Mouse (Mus musculus) liver, embryonic 14.5 days (tissue): Measurements from ENCODE around the gene Umodl1. TPM values are rescaled to one million over a fixed set of nuclear protein-coding genes. Genes with fewer than 3 reads are reported as not detected.

Experiments used
- ATAC-seq: fragments of 200-750 bp; cut with Nextera tagmentation; 2 replicates; pipeline ENCODE4 v1.8.0; 2017; ENCODE audit warnings: moderate number of reproducible peaks, mild to moderate bottlenecking, moderate library complexity; ENCODE audit not compliant: insufficient read depth
- DNase-seq, 3 experiments: peaks; one replicate each; pipeline ENCODE4 v3.0.0-alpha.2; 2012 to 2013; ENCODE audit warnings: low read depth in 3 of 3, low spot score in 3 of 3
- H3K27ac ChIP-seq: fragments of 300-500 bp; sonication (generic); 2 replicates; pipeline ENCODE4 v1.5.1; 2014; ENCODE audit warnings: moderate library complexity, mild to moderate bottlenecking, control low read depth, inconsistent platforms
- H3K27me3 ChIP-seq: fragments of 300-500 bp; sonication (generic); 2 replicates; pipeline ENCODE4 v1.6.1; 2014; ENCODE audit warnings: mild to moderate bottlenecking, low read length, moderate library complexity; ENCODE audit not compliant: control insufficient read depth, insufficient read depth
- H3K36me3 ChIP-seq: fragments of 300-500 bp; sonication (generic); replicated peaks from 2 replicates; pipeline ENCODE4 v1.6.1; 2014; ENCODE audit warnings: low read depth; ENCODE audit not compliant: control insufficient read depth, insufficient read depth
- H3K4me1 ChIP-seq, 2 experiments: fragments of 200-500 bp in 1 of 2; fragments of 300-500 bp in 1 of 2; sonication (generic) in 1 of 2; replicated peaks; 2 replicates each; pipeline ENCODE4 v1.6.1; 2012 to 2014; ENCODE audit warnings: antibody characterized with exemption in 1 of 2, inconsistent platforms in 1 of 2, low read length in 1 of 2; ENCODE audit not compliant: control insufficient read depth in 2 of 2, insufficient read depth in 2 of 2
- H3K4me2 ChIP-seq: fragments of 300-500 bp; sonication (generic); 2 replicates; pipeline ENCODE4 v1.6.1; 2014; ENCODE audit warnings: low read depth, mild to moderate bottlenecking, control low read depth, moderate library complexity
- H3K4me3 ChIP-seq, 2 experiments: fragments of 200-500 bp in 1 of 2; fragments of 300-500 bp in 1 of 2; sonication (generic) in 1 of 2; 2 replicates each; pipeline ENCODE4 v1.5.1; 2012 to 2014; ENCODE audit warnings: low read depth in 2 of 2, low read length in 2 of 2, mild to moderate bottlenecking in 2 of 2, control low read depth in 1 of 2, inconsistent platforms in 1 of 2, moderate library complexity in 1 of 2; ENCODE audit not compliant: insufficient read depth in 1 of 2
- H3K9ac ChIP-seq: fragments of 300-500 bp; sonication (generic); replicated peaks from 2 replicates; pipeline ENCODE4 v1.6.1; 2014; ENCODE audit warnings: mild to moderate bottlenecking, control low read depth, moderate library complexity
- H3K9me3 ChIP-seq: fragments of 300-500 bp; sonication (generic); 2 replicates; pipeline ENCODE4 v1.6.1; 2016; ENCODE audit warnings: low read length, mixed read lengths; ENCODE audit not compliant: control insufficient read depth
- CTCF ChIP-seq: IDR thresholded peaks from 2 replicates; pipeline ENCODE4 v1.5.1; 2016; ENCODE audit warnings: antibody characterized with exemption, low read depth, control low read depth
- EP300 ChIP-seq: IDR thresholded peaks from 2 replicates; pipeline ENCODE4 v1.6.1; 2016; ENCODE audit warnings: antibody characterized with exemption, low read depth
- WGBS: fragments of 180-500 bp; shearing (Covaris S2); extraction: QIAGEN DNeasy Blood & Tissue Kit; methylation state at CpG from one replicate; pipeline ENCODE4 v1.1.7; 2014; ENCODE audit not compliant: insufficient replicate concordance; 5-methylcytosine and 5-hydroxymethylcytosine counted together
- polyA plus RNA-seq, 2 experiments: library from polyadenylated mRNA; depleted of rRNA in 1 of 2; stranded (reverse) in 1 of 2; unstranded in 1 of 2; fragments of >200 nt; fragmentation: Nextera tagmentation in 1 of 2; extraction: Ambion mirVana in 1 of 2; gene quantifications; 2 replicates each; pipeline versions ENCODE4 v1.2.1 to v1.2.3; 2012 to 2014

The Umodl1 gene
- polyA plus RNA-seq, 2 experiments = 0.01 to 0.20 TPM

DNA sequence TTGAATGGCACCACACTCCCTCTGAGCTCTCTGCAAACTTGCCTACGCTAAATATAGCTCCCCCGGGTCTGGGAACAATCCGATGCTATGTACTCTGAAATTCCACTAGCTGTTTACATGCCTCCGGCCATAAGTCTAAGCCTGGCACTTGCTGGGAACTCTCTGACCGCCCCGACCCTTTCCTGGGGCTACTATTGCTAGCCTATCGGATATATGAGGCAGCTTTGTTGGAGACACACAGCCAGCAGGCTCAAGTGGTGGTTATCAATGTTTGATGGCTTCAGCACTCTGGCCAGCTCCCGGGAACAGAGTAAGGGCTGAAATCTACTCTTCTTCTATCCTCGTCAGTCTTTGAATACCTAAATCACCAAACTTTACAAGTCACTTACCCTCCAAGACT, 15.9 kb upstream of the Umodl1 start:
- H3K4me1 ChIP-seq = no peaks in the 10 kb centered on the region
- no peak overlapping the region for H3K27ac ChIP-seq
- H3K4me3 ChIP-seq = no peak overlapping the region
- no peaks in the 10 kb centered on the region for H3K27me3 ChIP-seq
- ATAC-seq (no peak), DNase-seq (peak in 1 of 3 experiments; percentile 9)
- no peak for TF ChIP-seq CTCF
- TF ChIP-seq EP300 = no peak
- no peaks in the 10 kb centered on the region for H3K36me3 ChIP-seq
- no peak overlapping the region for H3K4me2 ChIP-seq
- H3K9me3 ChIP-seq = no peaks in the 10 kb centered on the region
- WGBS = 36% methylated on average over 9 of the region's 9 CpGs
- H3K9ac ChIP-seq = no peak overlapping the region

DNA sequence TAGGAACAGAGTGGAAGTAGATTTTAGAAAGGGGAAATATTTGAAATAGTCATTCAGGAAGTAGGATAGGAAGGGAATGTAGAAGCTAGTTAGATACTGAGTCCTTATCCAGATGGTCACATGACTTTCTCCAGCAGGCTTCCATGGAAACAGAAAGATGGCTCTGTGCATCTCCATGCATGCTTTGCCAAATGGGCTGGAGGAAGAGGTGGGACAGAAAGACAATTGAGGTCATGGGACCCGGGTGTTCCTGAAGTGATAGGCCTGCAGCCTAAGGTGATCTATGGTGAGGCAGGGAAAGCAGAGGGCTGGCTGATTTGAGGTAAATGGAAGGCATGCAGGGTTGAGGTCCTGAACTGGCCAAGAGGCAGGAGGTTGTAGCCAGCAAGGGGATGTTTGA, 6.1 kb upstream of the Umodl1 start:
- ATAC-seq = no peak
- WGBS = 50% methylated on average over 1 of the region's 1 CpGs
- TF ChIP-seq CTCF = no peak
- TF ChIP-seq EP300 = no peak
- Histone ChIP-seq H3K4me3 (no peak overlapping the region), H3K9me3 (no peaks in the 10 kb centered on the region), H3K27me3 (no peaks in the 10 kb centered on the region), H3K4me2 (no peak overlapping the region), H3K9ac (no peak overlapping the region), H3K27ac (no peak overlapping the region), H3K36me3 (no peaks in the 10 kb centered on the region), H3K4me1 (no peaks in the 10 kb centered on the region)
- DNase-seq = no peak

DNA sequence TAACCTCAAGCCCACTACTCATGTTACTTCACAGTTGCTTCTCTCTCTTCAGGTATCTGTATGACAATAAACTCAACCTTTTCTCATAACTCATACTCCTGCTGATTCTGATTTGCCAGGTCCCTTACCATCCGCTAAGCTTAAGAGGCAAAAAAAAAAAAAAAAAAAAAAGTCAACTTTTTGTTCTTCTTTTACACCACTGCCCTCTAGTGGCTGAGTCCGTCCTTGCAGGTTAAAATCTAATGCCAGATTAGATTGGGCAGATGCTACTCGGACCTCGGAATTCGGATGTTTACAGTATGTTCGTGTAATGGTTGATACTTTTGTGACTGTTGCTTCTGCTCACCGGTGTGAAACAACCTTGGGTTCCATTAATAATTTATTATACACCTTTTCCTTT, 3.7 kb upstream of the Umodl1 start:
- H3K27ac ChIP-seq = no peak overlapping the region

DNA sequence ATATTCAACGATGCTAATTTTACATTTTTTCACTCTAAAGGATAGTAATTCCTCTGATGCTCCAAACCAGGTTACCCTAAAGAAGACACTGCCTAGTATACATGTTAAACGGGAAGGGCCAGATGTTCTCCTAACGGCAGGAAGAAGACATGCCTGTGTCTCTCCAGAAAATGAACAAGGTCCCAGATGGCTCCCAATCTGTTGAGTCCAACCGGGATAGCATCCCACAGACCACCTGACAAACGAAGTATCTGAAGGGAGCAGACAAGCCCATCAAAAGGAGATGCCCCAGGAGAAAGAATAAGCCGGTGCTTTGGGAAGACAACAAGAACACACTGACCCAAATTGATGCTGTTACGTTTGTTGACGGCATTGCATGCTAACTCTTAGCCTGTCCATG, 2.8 kb upstream of the Umodl1 start:
- no peak overlapping the region for H3K4me2 ChIP-seq
- no peaks in the 10 kb centered on the region for H3K9me3 ChIP-seq
- ATAC-seq = no peak
- H3K36me3 ChIP-seq = no peaks in the 10 kb centered on the region
- no peak overlapping the region for H3K4me3 ChIP-seq
- H3K9ac ChIP-seq = no peak overlapping the region
- 58% methylated on average over 8 of the region's 8 CpGs for WGBS
- TF ChIP-seq CTCF (no peak), EP300 (no peak)
- H3K4me1 ChIP-seq = no peaks in the 10 kb centered on the region
- no peaks in the 10 kb centered on the region for H3K27me3 ChIP-seq
- DNase-seq = no peak
- H3K27ac ChIP-seq = no peak overlapping the region

More for the DNA sequence above, 3.7 kb upstream of the Umodl1 start:
- Histone ChIP-seq H3K27me3 (no peaks in the 10 kb centered on the region), H3K36me3 (no peaks in the 10 kb centered on the region), H3K4me2 (no peak overlapping the region), H3K4me1 (no peaks in the 10 kb centered on the region), H3K9me3 (no peaks in the 10 kb centered on the region), H3K9ac (no peak overlapping the region), H3K4me3 (no peak overlapping the region)
- WGBS = 3% methylated on average over 7 of the region's 7 CpGs
- DNase-seq = peak; percentile 19 to 35 (median 26)
- no peak for ATAC-seq
- TF ChIP-seq CTCF = peak; percentile 72
- no peak for TF ChIP-seq EP300

DNA sequence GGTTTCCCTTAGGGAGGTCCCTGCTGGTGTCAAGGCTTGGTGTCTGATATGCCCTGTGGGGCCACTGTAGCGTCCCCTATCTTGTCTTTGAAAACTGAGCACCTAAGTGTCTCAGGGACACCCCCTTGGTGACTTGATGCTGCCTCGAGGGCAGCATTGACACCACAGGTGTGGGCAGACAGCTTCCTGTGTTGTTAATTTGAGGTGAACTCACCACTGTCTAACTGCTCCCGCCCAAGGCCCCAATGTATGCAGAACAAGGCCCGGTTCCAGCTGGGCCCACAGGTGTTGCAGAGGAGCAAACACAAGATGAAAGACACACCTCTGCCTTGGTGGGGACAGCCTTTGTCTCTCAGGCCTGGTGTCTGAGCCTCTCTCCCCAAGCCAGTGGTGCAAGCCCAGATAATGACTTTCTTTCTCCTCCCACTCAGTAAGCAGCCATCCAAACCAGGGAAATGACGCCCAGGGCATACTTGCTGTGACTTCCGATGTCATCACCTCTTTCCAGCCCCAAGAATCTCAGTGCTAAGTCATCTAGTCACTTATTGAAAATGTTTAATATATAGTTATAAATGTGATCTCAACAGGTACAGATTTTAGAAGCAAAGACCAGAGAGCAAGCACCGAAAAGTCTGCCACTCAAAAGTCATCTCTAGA, 7.6 kb downstream of the Umodl1 start:
- no peaks in the 10 kb centered on the region for H3K4me1 ChIP-seq
- H3K4me3 ChIP-seq = no peak overlapping the region
- ATAC-seq (no peak), DNase-seq (no peak)
- H3K4me2 ChIP-seq = no peak overlapping the region
- no peaks in the 10 kb centered on the region for H3K9me3 ChIP-seq
- no peaks in the 10 kb centered on the region for H3K27me3 ChIP-seq
- WGBS = 43% methylated on average over 7 of the region's 7 CpGs
- H3K27ac ChIP-seq = no peak overlapping the region
- H3K9ac ChIP-seq = no peak overlapping the region
- no peaks in the 10 kb centered on the region for H3K36me3 ChIP-seq
- no peak for TF ChIP-seq EP300
- TF ChIP-seq CTCF = no peak
